Mouse (Mus musculus) spleen, adult 12 weeks (tissue): ENCODE measurements around the gene Sik3.

Experiments
- DNase-seq: peaks from one replicate; pipeline ENCODE4 v3.0.0; 2022; ENCODE audit warnings: low spot score

Sik3 gene

DNA sequence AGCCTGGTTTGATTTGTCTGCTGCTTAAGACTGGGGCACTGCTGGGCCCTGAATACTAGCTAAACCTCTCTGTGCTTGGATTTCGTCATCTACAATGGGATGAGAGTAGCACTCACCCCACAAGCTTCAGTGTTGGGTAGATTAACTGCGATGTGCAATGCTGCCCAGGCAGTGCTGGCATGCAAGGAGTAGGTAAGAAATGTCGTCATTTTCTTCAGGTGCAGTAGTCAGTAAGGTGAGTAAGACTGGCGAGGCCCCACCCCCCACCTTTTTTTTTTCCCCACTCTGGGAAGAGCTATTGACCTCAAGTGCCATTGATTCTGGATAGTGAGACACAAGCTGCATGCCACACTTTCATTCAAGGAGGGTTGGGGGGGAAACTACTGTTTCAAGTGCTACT, 3.8 kb downstream of the Sik3 start:
- no peak for DNase-seq

DNA sequence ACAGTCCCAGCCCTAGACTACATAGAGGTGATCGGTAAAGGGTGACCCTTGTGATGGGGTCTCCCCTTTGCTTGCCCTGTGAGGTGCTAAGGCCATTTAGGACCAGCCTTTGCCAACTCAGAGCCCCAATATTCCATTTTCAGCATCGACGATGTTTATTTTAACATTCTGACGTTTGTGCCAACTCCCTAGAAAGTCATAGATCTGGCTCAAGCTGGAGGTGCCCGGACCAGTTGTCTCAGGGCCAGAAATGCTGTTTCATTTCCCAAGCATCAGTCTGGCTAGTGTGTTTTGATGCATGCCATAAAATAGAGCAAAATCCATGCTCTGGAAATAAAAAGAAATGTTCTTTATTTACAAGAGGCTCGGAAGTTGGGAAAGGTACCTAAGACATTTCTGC, 5.7 kb downstream of the Sik3 start:
- no peak for DNase-seq

DNA sequence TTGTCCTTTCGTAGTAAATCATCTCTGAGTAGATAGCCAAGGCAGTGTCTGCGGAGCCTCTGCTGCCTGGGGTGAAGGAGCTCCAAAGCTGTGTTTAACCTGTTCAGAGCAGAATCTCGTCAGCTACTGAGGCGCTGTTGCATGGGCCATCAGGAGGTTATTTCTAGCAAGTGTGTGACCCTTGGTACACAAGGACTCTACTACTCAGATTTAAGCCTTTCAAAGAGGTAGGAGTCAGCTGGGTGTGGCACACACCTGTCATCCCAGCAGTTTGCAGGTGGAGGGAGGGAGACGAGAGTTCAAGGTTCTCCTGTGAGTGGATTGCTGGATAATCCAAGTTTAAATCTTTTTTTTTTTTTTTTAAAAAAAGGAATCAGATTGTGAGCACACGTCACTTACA, 7.4 kb downstream of the Sik3 start:
- DNase-seq: no peak

DNA sequence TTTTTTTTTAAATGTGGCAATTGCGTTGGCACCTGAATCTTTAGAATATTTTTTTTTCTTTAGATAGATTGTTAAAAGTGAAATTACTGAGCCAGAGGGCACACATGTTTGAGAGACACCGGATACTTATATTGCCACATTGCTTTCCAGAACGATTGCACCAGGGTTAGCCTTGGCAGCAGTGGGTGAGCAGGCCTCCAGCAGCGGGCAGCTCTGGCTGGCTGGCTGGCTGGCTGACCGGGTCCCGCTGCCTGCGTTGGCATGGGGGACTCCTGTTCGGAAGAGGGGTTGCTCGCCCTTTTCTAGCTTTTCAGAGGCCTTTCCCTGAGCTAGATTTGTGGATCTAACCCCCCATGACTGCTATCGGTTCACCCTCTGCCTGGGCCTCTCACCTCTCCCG, 11.0 kb downstream of the Sik3 start:
- DNase-seq: no peak

DNA sequence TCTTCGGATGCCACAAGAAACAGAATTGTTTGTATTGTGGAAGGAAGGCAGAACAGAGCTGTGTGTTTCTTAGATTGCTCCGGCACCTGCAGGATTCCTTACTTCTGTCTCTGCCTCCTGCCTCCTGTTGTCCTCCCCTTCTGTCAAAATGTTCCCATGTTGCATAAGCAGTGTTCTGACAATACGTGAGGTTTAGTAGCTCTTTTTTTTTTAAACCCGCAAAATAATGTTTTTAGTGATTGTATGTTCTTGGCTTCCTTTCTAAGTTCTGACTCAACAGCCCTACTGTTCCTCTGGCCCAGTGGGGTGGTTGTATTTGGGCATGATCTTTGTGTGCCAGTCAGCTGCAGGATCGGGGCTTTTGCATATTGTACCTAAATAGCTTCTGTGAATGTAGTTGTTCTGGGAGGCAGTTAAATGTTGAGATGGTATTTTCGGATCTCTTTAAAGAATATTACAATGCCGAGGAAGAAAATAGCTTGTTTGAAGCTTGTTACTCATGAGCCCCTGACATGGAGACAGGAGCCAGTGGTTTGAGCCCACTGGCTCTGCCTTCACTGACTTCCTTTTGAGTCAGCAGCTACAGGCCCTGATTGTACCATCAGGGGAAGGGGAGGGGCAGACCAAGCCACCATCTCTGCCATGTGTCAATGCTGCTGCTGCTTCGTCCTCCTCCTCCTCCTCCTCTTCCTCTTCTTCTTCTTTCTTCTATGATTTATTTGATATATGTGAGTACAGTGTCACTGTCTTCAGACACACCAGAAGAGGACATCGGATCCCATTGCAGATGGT, 13.6 kb downstream of the Sik3 start:
- no peak for DNase-seq

DNA sequence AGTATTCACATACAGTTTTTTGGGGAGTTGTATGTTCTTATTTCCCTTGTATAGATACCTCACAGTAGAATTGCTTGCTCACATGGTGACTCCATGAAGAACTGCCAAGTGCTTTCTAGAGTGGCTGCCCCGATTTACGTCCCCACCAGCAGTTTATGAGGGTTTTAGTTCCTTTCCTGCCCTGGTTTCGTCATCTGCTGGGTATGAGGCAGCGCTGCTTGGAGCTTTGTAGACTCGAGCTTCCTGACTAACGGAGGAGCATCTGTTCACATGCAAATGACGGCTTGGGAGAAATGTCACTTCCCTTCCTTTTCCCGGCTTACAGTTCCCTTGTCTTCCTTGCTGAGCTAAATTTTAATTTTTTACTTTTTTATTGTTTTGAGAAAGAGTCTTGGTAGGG, 15.4 kb downstream of the Sik3 start:
- DNase-seq: no peak

DNA sequence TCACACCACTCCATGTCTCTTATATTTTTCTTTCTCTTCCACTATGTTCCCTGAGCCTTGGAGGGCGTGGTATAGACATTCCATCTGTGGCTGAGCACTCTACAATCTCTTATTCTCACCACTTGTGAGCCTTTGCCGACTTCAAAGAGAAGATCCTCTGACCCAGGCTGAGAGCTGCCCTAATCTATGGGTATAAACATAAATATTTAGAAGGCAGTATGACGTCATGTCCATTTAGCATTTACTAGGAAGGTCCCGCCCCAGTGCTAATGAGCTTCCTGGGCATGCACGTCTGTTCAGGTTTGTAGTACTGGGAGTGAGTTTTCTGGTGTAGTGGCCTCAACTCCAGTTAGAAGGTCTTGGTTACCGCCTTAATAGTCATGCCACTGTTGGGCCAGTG, 16.9 kb downstream of the Sik3 start:
- no peak for DNase-seq

DNA sequence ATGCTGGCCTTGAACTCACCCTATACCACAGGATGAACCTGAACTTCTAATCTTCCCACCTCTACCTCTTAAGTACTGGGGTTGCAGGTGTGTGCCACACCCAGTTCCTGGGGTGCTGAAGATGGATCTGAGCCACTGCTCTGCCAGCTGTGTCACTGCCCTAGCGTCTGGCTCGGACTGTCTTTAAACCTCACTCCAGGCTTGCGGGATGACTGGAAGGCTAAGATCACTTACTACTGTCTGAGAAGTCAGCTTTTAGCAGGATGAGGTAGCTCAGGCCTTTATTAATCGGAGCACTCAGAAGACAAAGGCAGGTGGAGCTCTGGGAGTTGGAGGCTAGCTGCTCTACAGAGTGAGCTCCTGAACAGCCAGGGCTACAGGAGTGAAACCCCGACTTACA, 17.6 kb downstream of the Sik3 start:
- no peak for DNase-seq

DNA sequence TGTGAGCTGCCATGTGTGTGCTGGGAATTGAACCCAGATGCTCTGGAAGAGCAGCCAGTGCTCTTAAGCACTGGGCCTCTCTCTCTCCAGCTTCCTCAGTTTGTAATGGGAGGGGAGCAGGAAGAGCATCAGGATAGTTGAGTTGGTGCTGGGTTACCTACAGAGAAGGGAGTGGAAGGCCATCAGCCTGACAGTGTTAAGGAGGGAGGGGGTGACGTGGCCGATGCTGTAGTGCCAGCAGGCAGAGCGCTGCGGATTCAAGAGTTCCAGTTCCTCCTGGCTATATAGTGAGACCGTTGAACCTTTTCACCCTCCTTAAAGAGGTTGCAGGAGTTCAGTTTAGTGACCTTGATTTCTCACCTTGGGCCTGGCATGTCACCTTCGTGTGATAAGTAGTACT, 18.3 kb downstream of the Sik3 start:
- no peak for DNase-seq

DNA sequence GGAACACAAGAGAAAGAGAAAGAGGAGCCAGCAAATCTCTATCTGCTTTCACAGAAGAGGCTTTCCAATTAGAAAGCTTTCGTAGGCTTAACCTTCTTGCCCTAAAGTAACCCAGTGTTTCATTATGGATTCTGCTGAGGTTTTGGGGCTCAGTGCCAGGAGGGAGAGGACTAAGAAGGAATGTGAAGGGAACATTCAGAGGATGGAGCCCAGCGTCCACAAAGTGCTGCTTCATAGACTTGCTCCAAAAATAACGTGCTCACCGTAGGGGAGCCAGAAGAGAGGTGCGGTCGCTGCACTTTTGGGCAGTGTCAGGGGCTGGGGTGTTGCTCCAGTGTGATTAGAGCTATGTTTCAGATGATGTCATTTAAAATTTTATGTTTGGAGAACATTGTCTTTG, 19.6 kb downstream of the Sik3 start:
- DNase-seq: no peak

DNA sequence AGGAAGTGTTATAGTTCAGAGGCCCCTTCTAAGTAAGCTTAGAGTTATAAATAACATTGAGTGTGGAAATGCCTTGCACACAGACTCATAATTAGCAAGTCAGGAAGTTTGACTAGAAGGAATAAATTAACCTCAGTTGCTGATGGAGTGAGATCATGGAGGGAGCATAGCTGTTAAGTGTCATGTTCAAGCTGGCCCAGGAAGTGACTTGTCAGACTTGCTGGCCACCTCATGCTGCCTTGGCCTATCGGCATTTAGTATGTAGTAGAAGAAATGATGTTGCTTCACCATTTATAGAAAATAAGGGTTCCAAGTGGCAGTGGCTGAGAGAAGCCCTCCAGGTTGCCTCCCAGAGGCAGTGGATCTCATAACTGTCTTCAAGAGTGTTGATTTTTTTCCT, 20.4 kb downstream of the Sik3 start:
- DNase-seq: no peak

DNA sequence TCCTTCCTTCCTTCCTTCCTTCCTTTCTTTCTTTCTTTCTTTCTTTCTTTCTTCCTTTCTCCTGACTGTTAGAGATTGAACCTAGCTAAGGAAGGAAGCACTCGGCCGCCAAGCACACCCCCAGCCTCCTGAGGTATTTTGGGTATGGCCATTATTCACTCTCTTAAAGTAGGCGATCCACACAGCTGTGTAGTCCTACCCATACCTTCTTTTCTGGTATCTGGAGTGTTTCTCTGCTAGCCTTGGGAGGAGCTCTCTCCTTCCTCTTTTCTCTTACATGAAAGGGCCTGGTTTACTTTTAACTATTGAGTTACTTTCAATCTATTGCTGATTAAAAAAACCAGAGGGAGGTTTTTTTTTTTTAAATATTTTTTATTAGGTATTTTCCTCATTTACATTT, 21.2 kb downstream of the Sik3 start:
- DNase-seq: no peak

DNA sequence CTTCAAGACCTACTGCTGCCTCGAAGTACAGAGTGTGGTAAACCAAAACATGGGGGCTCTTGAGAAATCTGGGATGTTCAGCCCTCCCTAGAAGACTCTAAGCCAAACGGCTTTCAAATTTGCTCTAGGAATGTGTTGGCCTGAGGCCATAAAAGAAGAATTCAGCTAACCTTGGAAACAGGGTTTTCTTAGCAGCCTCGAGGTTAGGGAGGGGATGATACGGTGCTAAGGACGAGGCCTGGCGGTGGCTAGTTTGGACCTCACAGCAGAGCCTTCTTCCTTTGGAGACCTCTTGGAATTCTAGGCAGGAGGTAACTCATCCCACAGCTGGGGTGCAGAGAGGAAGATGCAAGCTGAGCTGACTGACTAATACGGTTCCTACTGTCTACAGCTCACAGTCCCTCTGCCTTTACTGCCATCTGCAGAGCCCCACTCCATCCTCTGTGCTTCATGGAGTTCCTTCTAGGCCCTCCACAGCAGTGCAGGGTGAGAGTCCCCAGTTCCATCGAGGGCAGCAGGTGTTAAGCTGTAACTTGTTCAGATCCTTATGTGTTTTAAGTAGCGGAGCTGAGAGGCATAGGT, 22.8 kb downstream of the Sik3 start:
- no peak for DNase-seq

DNA sequence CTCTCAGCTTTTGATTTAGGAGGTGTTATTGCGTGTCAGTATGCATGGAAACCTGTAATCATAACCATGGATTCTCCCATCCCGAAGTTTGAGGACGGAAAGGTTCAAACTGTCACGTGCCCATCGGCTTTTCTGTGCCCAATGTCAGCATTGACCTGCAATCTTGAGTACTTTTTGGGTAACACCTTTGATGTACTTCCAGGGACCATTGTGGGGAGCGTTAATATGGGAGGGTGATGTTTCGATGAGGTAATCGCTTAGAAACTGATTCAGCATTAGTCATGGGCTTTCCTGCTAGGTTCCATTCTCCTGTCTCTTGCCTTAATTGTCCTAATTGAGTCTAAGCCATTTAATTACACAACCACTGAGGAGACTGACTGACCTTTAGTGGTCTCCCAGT, 24.3 kb downstream of the Sik3 start:
- DNase-seq: no peak

DNA sequence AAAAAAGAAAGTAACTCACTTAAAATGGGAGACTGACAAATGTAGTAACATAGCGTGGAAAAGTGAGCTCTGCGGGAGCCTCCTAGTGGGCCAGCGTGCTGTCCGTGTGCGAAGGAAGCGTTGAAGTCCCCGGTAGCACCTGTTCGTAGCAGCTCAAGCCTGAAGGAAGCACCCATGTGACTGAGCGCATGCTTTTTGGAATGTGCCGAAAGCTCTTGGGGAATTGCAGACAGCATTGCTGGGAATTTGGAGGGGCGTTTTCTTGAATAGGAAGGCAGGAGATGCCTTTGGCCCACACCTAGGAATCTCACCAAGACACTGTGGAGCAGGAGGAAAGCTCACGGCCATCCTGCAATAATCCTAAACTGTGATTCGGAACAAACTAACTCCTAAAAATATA, 26.2 kb downstream of the Sik3 start:
- no peak for DNase-seq

DNA sequence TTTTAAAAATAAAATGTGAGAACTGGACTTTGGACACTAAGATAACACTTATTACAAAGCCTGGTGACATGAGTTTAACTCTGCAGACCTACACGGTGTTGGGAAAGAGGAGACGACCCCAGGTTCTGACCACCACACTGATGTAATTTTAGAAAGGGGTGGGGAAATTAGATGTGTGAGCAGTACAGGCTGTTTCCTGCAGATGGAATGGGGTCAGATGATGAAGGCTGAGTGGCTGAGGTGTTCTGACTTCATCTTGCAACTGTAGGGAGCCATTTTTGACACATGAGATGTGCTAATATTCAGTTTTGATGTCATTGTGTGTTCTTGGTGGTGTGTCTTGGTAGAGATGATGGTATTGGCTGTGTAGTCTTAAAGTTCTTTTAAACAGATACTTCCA, 28.6 kb downstream of the Sik3 start:
- DNase-seq: no peak

DNA sequence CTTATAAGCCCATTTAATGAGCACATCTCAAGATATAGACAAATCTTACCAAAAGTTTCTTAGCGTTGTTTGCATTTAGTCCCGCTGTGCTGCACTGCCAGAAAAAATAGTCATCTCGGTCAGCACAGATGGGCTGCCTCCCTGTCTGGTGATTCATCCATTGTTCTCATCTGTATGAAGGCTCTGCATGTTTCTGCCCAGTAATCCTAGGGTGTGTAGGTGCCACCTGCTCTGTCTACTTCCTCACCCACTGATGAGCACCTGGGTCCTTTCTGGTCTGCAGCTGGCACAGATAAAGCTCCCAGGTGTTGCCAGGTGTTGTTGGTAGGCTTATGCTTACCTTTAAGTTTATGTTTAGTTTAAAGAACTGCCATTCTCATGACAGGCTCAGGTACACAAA, 29.8 kb downstream of the Sik3 start:
- no peak for DNase-seq

DNA sequence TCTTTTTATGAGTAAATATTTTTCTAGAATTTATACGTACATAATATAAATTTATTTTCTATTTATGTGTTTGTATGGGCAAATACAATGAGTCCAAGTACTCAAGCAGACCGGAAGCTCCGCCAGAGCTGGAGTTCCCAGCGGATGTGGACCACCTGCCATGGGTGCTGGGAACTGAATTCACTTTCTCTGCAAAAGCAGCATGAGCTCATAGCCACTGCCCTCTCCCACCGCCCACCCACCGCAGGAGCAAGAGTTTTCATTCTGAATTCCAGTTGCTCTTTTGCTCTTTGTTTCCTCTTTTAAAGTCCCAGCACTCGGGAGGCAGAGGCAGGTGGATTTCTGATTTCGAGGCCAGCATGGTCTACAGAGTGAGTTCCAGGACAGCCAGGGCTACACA, 31.0 kb downstream of the Sik3 start:
- DNase-seq: no peak

DNA sequence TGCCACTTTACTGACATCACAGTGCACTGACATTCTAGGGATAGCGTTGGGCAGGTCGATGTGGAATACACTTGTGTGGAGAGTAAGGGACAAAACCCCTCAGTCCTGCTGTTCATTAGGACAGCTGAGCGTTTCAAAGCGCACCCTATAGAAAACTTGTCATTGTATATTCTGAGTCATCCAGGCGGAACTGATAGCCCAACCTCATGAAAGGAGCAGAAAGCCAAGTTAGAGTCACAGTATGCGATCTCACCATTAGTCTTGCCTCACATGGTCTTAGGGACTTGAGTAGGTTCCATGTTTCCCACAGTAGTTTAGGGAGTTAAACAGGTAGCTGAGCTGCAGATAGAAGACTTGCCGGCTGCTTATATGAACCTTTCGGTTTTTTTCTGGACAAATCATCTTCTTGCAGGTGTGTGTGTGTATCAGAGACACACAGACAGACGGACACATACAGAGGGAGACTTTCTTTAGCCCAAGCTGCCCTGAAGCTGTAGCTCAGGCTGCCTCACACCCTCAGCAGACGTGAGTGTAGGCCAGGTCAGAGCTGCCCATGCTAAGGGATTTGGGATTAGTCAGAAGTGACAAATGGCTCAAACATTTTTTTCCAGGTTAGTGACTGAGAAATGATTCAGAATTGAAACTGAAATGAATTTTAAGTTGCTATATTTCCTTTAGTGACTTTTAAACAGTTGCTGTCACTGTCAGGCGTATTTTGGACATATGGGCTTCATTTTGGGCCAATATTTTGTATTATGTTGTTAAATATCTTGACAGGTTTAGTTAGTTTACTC, 34.3 kb downstream of the Sik3 start:
- no peak for DNase-seq

DNA sequence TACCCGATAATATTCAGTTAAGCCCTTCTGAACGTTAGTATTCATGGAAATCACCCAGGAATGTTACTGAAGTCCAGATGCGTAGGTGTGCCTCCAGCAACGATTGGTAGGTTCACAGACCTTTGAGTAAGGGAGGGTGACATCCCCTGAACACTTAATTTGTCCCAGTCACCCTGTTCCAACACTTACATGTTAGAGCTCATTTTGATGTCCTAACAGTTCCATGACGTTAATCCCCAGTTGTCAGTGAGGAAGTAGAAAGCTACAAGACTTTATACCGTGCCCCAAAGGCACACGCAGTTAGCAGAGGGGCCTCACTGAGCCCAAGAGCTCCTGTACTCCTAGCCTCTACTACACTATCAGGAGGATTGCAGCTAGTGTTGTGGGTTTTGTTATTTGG, 36.9 kb downstream of the Sik3 start:
- no peak for DNase-seq

DNA sequence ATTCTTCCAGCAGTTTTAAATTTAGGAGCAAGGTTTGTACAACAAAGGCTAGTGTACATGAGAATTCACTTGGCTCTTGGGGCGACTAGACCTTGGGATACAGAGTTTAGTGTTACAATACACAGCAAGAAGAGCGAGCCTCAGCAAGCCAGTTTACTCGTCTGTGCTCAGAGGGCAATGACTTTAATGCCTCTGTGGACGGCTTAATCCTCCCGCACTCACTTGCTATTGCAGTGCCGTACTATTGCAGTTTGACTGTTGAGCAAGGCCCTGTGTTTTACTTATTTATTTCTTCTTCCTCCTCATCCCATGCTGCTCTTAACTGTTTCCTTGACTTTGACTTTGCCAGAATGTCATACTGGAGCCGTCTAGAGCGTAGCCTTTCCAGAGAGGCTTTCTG, 37.6 kb downstream of the Sik3 start:
- DNase-seq: no peak

DNA sequence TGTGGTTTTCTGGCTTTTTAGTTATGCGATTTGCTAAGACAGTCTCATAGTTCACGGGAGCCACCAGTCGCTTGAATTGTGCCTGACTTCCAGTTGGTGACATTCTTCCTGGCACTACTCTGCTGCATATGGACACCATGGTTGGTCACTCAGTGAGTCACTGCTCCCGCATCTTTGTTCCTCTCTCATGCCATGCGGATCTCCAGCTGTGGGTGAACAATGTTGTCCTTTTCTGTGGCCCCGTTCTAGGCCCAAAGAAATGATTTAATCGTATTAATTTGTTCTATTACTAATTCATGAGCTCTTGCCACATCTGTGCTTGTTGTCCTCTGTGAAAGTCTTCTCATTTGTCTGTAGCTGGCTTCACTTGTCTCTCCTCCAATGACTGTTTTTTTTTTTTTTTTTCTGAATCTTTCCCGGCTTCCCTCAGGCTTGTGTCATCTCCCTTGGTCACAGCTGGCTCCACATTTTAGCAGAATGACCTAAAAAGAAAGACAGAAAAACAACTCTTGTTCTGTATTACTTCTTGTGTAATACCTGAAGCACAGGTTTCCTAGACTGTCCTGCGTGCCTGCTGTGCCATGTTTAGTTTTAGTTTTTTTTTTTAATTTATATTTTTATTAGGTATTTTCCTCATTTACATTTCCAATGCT, 40.5 kb downstream of the Sik3 start:
- DNase-seq: no peak

DNA sequence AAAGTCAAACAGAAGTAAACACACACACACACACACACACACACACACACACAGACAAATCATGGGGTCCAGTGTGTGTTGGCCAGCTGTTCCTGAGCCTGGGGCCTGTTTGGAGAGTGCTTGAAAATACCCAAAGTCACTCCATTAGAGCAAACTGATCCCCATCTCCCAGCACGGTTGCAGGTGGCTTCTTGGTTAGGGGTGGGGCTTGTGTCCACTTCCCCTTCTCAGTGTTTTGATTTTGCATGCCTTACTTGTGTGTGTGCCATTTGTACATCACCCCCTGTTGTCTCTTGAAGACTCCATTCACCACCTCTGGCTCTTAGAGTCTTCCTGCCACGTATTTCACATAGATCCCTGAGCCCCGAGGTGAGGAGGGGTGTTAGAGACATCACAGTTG, 45.4 kb downstream of the Sik3 start:
- DNase-seq: no peak
